Mouse (Mus musculus): Measurements from ENCODE around the gene Abhd16a. TPM values are rescaled to one million over a fixed set of nuclear protein-coding genes. Genes with fewer than 3 reads are reported as not detected.

Abhd16a gene
- polyA plus RNA-seq, 1 experiment from 2014 or later, result 109 TPM

- Histone ChIP-seq H3K36me3 (ENCODE audit: control insufficient read depth, insufficient read depth) (no peaks in the 10 kb centered on the region), H3K4me2 (ENCODE audit: low read length) (no peak overlapping the region), H3K27ac (ENCODE audit: low read length) (no peak overlapping the region), H3K4me1 (replicated peaks; ENCODE audit: control insufficient read depth, insufficient read depth, low read length) (peaks cover 13% of the 10 kb centered on the region), H3K9me3 (ENCODE audit: control insufficient read depth, low read length) (no peaks in the 10 kb centered on the region), H3K4me3 (replicated peaks; ENCODE audit: low read length) (no peak overlapping the region), H3K9ac (replicated peaks; ENCODE audit: low read depth, low read length) (no peak overlapping the region), H3K27me3 (replicated peaks; ENCODE audit: control insufficient read depth, insufficient read depth, low read length) (peaks cover 19% of the 10 kb centered on the region)
- 88% methylated on average over 17 of the region's 17 CpGs for WGBS
- ATAC-seq, result no peak
Measured at GRCm38 (mm10) chr17:35068213-35068914, 20.7 kb upstream of the Abhd16a start.

DNA sequence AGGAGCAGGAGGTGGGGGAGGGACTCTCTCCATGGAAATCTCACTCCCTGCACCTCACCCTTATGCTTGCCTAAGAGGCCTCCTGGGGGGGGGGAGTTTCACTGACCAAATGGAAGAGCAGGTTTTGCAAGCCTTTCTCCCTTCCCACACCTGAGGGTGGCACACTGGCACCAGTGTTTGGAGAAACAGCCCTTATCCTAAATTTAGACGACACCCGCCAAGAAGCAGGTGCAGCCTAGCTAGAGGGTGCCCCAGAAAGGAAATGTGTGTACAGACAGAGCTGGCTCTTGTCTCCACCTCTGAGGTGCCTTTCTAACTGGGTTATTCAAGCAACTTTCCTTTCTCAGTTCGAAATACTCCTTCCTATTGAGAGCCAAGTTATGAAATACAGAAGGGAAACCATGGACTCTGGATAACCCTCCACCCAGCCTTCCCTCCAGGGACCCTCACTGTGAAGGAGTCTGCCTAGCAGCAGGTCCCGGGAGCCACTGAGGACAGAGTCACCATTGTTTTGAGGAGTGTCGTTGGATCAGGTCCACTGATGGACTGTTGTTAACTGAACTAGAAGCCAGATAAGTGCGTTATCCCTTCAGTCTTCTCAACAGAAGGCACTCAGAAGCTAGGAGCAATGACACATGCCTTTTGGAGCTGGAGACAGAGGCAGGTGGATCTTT, 18.4 kb upstream of the Abhd16a start:
- Histone ChIP-seq H3K4me1 (replicated peaks; ENCODE audit: control insufficient read depth, insufficient read depth, low read length) (peaks cover 7% of the 10 kb centered on the region; the same call in 1 of the 2 replicates), H3K27me3 (replicated peaks; ENCODE audit: control insufficient read depth, insufficient read depth, low read length) (peaks cover 4% of the 10 kb centered on the region; the same call in 1 of the 2 replicates), H3K4me2 (ENCODE audit: low read length) (no peak overlapping the region), H3K27ac (ENCODE audit: low read length) (no peak overlapping the region), H3K36me3 (ENCODE audit: control insufficient read depth, insufficient read depth) (no peaks in the 10 kb centered on the region), H3K4me3 (replicated peaks; ENCODE audit: low read length) (no peak overlapping the region), H3K9me3 (ENCODE audit: control insufficient read depth, low read length) (no peaks in the 10 kb centered on the region), H3K9ac (replicated peaks; ENCODE audit: low read depth, low read length) (no peak overlapping the region)
- 47% methylated on average over 6 of the region's 6 CpGs for WGBS
- no peak for ATAC-seq

DNA sequence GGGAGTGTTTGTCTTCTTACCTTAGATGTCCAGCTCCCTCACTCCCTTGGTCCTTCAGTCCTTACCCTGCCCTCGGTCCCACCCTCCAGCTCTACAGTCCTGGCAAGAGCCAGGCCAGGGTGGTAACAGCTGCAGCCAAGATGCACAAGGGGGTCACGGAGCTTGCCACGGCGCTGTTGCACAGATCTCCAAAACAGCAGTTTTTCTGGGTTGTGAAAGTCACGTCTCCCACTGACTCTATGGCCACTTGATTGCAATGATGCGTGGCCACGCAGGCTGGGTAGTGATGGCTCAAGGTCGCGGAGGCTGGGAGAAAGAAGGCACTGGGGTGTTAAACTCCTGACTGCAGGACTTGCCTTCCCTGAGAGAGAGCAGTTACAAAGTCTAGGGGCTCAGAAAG, 17.6 kb upstream of the Abhd16a start:
- ATAC-seq, result no peak
- H3K9ac ChIP-seq (replicated peaks; ENCODE audit: low read depth, low read length), result no peak overlapping the region
- no peaks in the 10 kb centered on the region for H3K36me3 ChIP-seq (ENCODE audit: control insufficient read depth, insufficient read depth)
- H3K27ac ChIP-seq (ENCODE audit: low read length), result no peak overlapping the region
- 90% methylated on average over 9 of the region's 9 CpGs for WGBS
- H3K4me1 ChIP-seq (replicated peaks; ENCODE audit: control insufficient read depth, insufficient read depth, low read length), result peaks cover 9% of the 10 kb centered on the region; the same call in 1 of the 2 replicates
- H3K4me2 ChIP-seq (ENCODE audit: low read length), result no peak overlapping the region
- H3K27me3 ChIP-seq (replicated peaks; ENCODE audit: control insufficient read depth, insufficient read depth, low read length), result no peaks in the 10 kb centered on the region
- no peak overlapping the region for H3K4me3 ChIP-seq (replicated peaks; ENCODE audit: low read length)
- H3K9me3 ChIP-seq (ENCODE audit: control insufficient read depth, low read length), result no peaks in the 10 kb centered on the region

GRCm38 (mm10) chr17:35074097-35074496, 15.0 kb upstream of the Abhd16a start:
- Histone ChIP-seq H3K27me3 (replicated peaks; ENCODE audit: control insufficient read depth, insufficient read depth, low read length) (no peaks in the 10 kb centered on the region), H3K4me3 (replicated peaks; ENCODE audit: low read length) (no peak overlapping the region), H3K36me3 (ENCODE audit: control insufficient read depth, insufficient read depth) (no peaks in the 10 kb centered on the region), H3K9ac (replicated peaks; ENCODE audit: low read depth, low read length) (0 out of 2 replicates have a peak overlapping the region, but pooled peaks have one; percentile 6), H3K4me2 (ENCODE audit: low read length) (no peak overlapping the region), H3K4me1 (replicated peaks; ENCODE audit: control insufficient read depth, insufficient read depth, low read length) (peaks cover 26% of the 10 kb centered on the region), H3K27ac (ENCODE audit: low read length) (no peak overlapping the region), H3K9me3 (ENCODE audit: control insufficient read depth, low read length) (no peaks in the 10 kb centered on the region)
- ATAC-seq, result no peak
- WGBS, result 57% methylated on average over 17 of the region's 17 CpGs

- Histone ChIP-seq H3K36me3 (ENCODE audit: control insufficient read depth, insufficient read depth) (no peaks in the 10 kb centered on the region), H3K9ac (replicated peaks; ENCODE audit: low read depth, low read length) (peak within 1 kb of the TSS; percentile 53), H3K4me3 (replicated peaks; ENCODE audit: low read length) (peak within 1 kb of the TSS; percentile 24), H3K27me3 (replicated peaks; ENCODE audit: control insufficient read depth, insufficient read depth, low read length) (no peaks in the 10 kb centered on the region), H3K4me2 (ENCODE audit: low read length) (peak within 1 kb of the TSS; percentile 48), H3K9me3 (ENCODE audit: control insufficient read depth, low read length) (no peaks in the 10 kb centered on the region), H3K27ac (ENCODE audit: low read length) (peak within 1 kb of the TSS; percentile 72), H3K4me1 (replicated peaks; ENCODE audit: control insufficient read depth, insufficient read depth, low read length) (peaks cover 29% of the 10 kb centered on the region)
- peak; percentile 81 for ATAC-seq
- WGBS, result 22% methylated on average over 10 of the region's 10 CpGs
Measured at GRCm38 (mm10) chr17:35076507-35077176, 12.4 kb upstream of the Abhd16a start, which contains the start of gene Ly6g6e. TSS of gene Ly6g6e (plus strand) at chr17:35076902.

GRCm38 (mm10) chr17:35077285-35077684, 11.8 kb upstream of the Abhd16a start:
- Histone ChIP-seq H3K36me3 (ENCODE audit: control insufficient read depth, insufficient read depth) (no peaks in the 10 kb centered on the region), H3K4me2 (ENCODE audit: low read length) (peak overlapping the region; percentile 48), H3K4me1 (replicated peaks; ENCODE audit: control insufficient read depth, insufficient read depth, low read length) (peaks cover 29% of the 10 kb centered on the region), H3K27me3 (replicated peaks; ENCODE audit: control insufficient read depth, insufficient read depth, low read length) (no peaks in the 10 kb centered on the region), H3K9me3 (ENCODE audit: control insufficient read depth, low read length) (no peaks in the 10 kb centered on the region), H3K4me3 (replicated peaks; ENCODE audit: low read length) (peak overlapping the region; percentile 24), H3K9ac (replicated peaks; ENCODE audit: low read depth, low read length) (peak overlapping the region; percentile 53; the same call in 1 of the 2 replicates), H3K27ac (ENCODE audit: low read length) (no peak overlapping the region)
- ATAC-seq, result peak; percentile 68
- 41% methylated on average over 2 of the region's 2 CpGs for WGBS

GRCm38 (mm10) chr17:35077786-35078233, 11.3 kb upstream of the Abhd16a start, which contains the start of gene Ly6g6d:
TSS of gene Ly6g6d (minus strand) at chr17:35078065.
- no peaks in the 10 kb centered on the region for H3K36me3 ChIP-seq (ENCODE audit: control insufficient read depth, insufficient read depth)
- peak within 1 kb of the TSS; percentile 72 for H3K27ac ChIP-seq (ENCODE audit: low read length)
- H3K4me2 ChIP-seq (ENCODE audit: low read length), result peak within 1 kb of the TSS; percentile 48
- H3K4me3 ChIP-seq (replicated peaks; ENCODE audit: low read length), result peak within 1 kb of the TSS; percentile 24
- peak; percentile 19; the same call in 1 of the 2 replicates for ATAC-seq
- peak within 1 kb of the TSS; percentile 53 for H3K9ac ChIP-seq (replicated peaks; ENCODE audit: low read depth, low read length)
- WGBS, result 12% methylated on average over 14 of the region's 14 CpGs
- H3K27me3 ChIP-seq (replicated peaks; ENCODE audit: control insufficient read depth, insufficient read depth, low read length), result no peaks in the 10 kb centered on the region
- peaks cover 29% of the 10 kb centered on the region for H3K4me1 ChIP-seq (replicated peaks; ENCODE audit: control insufficient read depth, insufficient read depth, low read length)
- no peaks in the 10 kb centered on the region for H3K9me3 ChIP-seq (ENCODE audit: control insufficient read depth, low read length)

GRCm38 (mm10) chr17:35079778-35080177, 9.3 kb upstream of the Abhd16a start:
- Histone ChIP-seq H3K27me3 (replicated peaks; ENCODE audit: control insufficient read depth, insufficient read depth, low read length) (no peaks in the 10 kb centered on the region), H3K9ac (replicated peaks; ENCODE audit: low read depth, low read length) (no peak overlapping the region), H3K4me2 (ENCODE audit: low read length) (no peak overlapping the region), H3K27ac (ENCODE audit: low read length) (no peak overlapping the region), H3K4me1 (replicated peaks; ENCODE audit: control insufficient read depth, insufficient read depth, low read length) (peaks cover 24% of the 10 kb centered on the region), H3K9me3 (ENCODE audit: control insufficient read depth, low read length) (no peaks in the 10 kb centered on the region), H3K36me3 (ENCODE audit: control insufficient read depth, insufficient read depth) (no peaks in the 10 kb centered on the region), H3K4me3 (replicated peaks; ENCODE audit: low read length) (no peak overlapping the region)
- ATAC-seq, result no peak
- 73% methylated on average over 9 of the region's 9 CpGs for WGBS

DNA sequence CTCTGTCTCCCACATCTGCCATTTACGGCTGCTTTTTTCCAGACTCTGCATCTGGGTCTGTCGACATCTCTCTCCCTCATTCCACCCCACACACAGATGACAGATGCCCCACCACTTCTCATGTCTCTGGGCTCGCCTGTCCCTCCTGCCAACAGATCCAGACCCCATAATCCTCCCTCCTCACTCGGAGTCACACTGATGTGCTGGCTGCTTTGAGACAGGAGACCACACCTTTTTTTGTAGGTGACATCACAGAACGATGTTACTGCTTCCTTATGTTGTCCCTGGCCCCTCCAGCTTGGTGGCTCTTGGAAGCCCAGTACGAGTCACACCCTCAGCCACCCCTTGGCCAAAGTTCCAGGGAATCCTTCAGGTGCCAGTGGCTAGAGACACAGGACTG, 8.8 kb upstream of the Abhd16a start:
- H3K36me3 ChIP-seq (ENCODE audit: control insufficient read depth, insufficient read depth), result no peaks in the 10 kb centered on the region
- ATAC-seq, result no peak
- H3K27ac ChIP-seq (ENCODE audit: low read length), result no peak overlapping the region
- WGBS, result 57% methylated on average over 6 of the region's 6 CpGs
- no peaks in the 10 kb centered on the region for H3K27me3 ChIP-seq (replicated peaks; ENCODE audit: control insufficient read depth, insufficient read depth, low read length)
- H3K9me3 ChIP-seq (ENCODE audit: control insufficient read depth, low read length), result no peaks in the 10 kb centered on the region
- peaks cover 24% of the 10 kb centered on the region for H3K4me1 ChIP-seq (replicated peaks; ENCODE audit: control insufficient read depth, insufficient read depth, low read length)
- no peak overlapping the region for H3K4me3 ChIP-seq (replicated peaks; ENCODE audit: low read length)
- H3K9ac ChIP-seq (replicated peaks; ENCODE audit: low read depth, low read length), result no peak overlapping the region
- H3K4me2 ChIP-seq (ENCODE audit: low read length), result no peak overlapping the region

Data from forebrain, embryonic 16.5 days (tissue).